Mouse (Mus musculus): Measurements from ENCODE around the gene Pemt.
"Not testable (repeated sequence)": the region's sequence is repeated elsewhere in the genome, so short reads cannot be mapped to it uniquely, and the experiment has no call there.

Pemt gene

DNA sequence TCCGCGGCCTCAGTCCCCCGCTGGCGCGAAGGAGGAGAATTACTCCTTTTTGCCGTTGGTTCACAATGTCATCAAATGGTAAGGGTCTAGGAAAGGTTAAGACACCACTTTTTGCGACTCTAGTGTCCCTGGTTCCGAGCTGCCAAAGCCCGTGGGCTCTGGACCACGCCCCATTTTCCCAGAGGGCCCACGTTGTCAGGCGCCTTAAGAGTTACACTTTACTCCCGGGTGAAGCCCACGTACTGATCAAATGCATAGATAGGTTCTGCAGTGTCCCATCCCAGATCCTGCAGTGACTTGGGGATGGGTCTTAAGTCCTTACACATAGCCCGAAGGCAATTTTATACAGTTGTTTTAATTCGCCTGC is 97.9 kb downstream of the Pemt start:
- no peak for DNase-seq (ENCODE audit: low spot score in 2 of 2)

DNA sequence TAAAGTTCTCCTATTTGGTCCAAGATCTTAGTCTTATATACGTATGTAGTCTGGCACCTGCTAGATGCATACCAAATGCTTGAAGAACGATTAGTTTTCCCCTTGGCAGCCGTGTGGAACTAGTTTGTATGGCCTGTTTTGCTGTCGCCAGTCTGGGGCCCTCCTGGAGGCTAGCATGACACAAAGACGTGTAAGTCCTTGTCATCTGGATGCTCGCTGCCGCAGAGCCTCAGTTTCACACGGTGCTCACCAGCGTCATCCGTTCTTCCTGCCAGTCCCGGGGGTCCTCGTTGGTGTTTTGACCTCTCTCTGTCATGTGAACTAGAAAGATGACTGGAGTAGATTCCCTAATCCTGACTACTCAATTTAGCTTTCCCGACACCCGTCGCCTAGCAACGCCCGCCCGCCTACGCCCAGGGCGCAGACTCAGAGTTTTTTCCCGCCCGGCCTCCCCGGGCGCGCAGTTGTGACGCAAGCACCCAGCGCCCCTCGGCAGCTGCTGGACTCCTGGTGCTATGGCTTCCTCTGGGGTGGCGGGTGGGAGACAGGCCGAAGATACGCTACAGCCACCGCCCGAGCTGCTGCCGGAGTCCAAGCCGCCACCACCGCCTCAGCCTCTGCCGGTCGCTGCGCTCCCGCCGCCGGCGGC is 98.4 kb downstream of the Pemt start, which contains the start of gene Med9:
Med9 (plus strand) TSS at position 455 of the 649 bp plus-strand sequence.
- DNase-seq (ENCODE audit: low spot score in 2 of 2), result peak; percentile 92 to 96

DNA sequence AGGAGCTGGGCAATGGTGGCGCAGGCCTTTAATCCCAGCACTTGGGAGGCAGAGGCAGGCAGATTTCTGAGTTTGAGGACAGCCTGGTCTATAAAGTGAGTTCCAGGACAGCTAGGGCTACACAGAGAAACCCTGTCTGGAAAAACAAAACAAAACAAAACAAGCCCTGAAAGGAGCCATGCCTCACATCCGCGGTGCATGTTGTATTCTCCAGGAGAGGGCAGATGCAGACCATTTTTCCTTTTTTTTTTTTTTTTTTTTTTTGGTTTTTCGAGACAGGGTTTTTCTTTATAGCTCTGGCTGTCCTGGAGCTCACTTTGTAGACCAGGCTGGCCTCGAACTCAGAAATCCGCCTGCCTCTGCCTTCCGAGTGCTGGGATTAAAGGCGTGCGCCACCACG is 101.4 kb downstream of the Pemt start:
- not testable (repeated sequence) for DNase-seq (ENCODE audit: low spot score in 2 of 2)

DNA sequence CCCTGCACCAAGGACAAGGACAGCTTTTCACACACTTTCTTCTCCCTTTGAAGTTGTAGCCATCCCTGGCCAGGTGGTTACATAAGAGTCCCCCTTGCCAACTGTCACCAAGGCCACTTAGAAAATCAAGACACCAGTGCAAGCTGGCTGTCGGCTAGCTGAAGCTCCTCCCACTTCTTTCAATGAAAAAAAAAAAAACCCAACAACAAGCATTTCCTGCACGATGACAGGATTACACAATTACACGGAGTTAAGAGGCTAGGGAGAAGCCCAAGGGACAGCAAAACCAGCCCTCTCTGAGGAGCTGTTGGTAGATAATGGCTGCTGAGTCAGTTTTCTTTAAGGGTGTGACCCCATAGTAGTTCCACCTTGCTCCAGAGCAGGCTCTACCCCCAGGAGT is 104.9 kb downstream of the Pemt start:
- no peak for DNase-seq (ENCODE audit: low spot score in 2 of 2)

DNA sequence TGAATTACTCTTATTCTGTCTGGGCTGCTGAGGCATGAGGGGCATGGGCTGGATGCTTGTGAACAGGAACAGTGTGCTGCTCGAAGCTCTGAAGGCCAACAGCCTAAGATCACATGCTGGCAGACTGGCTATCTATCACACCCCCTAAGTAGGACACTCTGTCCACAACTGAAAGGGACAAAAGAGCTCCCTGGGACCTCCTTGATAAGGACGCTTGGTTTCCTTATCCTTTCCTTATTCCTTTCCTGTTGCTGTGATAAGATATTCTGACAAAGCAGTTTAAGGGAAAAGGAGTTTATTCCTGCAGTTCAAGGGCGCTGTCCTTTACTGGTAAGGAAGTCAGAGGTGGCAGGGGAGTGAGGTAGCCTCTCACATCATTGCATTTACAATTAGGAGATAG is 105.6 kb downstream of the Pemt start:
- no peak for DNase-seq (ENCODE audit: low spot score in 2 of 2)

DNA sequence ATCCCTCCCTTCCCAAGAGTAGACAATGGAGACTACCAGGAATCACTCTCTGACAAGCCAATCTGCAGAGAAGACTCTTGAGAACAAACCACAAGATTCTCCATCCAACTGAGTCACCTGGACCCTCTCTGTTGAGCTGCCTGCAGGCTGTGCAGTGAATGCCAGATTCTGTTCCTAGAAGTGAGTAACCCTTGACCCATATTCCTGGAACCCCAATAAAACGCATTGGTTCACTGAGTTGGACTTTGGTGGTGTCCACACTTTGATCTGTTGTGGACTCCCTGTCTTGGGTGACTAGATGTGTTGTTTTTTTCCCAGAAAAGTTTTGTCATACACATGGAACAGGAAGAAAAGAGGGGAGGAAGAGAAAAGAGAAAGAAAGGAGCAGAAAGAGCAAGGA is 106.5 kb downstream of the Pemt start:
- no peak for DNase-seq (ENCODE audit: low spot score in 2 of 2)

DNA sequence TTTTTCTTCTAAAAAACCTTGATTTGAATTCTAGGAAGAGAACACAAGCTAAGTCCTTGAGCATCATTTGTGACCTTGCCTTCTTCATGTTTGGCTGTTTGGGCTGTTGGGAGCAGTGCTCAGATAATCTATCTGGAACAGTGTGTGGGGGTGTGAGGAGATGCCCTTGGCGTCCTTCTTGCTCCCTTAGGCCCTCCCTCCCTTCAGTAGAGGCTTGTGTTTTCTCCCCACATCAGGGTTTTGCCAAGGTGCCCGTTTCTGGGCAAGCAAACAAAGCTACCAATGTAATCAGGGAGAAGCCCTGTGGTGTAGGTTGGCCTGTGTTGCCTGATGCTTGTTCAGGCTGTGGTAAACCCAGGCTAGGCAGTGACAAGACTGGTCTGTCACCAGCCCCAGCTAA is 108.7 kb downstream of the Pemt start:
- no peak for DNase-seq (ENCODE audit: low spot score in 2 of 2)

DNA sequence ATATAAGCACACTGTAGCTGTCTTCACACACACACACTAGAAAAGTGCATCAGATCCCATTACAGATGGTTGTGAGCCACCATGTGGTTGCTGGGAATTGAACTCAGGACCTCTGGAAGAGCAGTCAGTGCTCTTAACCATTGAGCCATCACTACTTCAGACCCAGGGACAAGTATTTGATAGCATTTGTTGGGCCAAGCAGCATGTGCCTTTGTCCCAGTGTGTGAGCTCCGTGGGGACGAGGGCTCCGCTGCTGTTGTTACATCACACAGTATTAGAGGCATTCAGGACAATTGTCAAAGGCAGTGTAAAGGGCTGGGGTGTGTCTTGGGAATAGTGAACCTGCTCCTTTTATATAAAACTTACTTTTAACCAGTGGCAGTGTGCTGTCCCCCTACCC is 109.3 kb downstream of the Pemt start:
- DNase-seq (ENCODE audit: low spot score in 2 of 2), result no peak

DNA sequence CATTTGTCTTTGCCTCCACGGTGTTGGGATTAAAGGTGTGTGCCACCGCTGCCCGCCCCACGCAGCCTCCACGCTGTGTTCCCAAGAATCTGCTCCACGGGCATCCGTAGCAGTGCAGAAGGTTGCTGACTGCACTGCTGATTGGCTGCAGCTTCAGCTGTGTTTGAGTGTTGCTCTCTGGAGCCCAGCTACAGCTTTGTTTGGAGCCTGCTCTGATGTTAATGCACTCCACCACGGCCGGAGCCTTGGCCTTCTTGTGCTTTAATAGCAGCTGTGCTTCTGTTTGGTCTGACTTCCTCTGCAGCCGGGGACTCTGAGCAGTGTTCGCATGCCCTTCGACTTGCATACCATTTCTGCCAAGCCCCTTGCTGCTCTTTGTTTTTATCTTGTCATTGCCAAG is 112.3 kb downstream of the Pemt start:
- DNase-seq (ENCODE audit: low spot score in 2 of 2), result no peak

DNA sequence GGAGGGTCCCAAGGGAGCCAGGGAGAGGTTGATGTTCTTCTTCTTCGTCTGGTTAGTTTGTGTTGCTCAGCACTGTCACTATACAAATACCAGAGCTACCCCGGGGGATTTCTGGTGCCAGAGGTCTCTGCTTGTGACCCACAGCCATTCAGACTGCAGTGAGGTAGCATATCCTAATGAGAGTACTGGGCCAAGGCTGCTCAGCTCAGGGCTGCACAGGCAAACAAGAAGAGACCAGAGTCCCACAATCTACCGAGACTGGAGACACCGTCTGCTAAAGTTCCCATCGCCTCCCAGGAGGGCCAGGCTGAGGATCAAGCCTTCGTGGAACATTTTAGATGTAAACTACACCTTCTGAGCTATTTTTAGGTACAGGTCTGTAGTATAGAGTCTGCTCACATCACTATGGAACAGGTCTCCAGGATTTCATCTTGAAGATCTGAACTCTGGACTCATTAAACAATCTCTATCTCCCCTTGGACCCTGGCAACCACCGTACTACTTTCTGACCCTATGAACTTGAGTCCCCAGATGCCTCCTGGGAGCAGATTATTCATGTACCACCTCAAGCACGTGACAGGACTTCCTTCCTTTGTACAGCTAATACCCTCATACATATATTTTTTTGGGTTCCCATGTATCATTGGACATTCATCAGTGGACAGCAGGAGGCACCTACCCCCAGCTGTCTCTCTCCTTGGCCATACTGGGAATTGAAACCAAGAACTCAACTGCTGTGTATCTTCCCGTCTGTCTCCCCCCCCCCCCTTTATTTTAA is 113.5 kb downstream of the Pemt start:
- DNase-seq (ENCODE audit: low spot score in 2 of 2), result no peak

DNA sequence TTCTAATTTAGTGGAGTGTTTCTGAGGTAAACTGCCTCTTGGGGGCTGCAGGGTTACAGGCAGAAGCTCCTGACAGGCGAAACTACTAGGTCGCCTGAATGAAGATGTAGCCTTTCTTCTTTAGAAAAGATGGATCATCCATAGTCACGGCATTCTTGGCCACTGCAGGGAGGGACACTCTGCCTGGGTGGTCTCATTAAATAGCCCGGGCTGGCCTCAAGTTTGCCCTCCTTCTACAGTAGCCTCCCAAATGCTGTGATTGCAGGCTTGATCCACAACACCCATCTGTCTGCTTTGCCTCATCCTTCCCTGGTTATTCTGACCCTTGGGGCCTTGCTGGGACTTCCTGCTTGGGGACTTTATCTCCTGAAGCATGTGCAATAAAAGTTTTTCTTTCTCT is 116.3 kb downstream of the Pemt start:
- DNase-seq (ENCODE audit: low spot score in 2 of 2), result no peak

DNA sequence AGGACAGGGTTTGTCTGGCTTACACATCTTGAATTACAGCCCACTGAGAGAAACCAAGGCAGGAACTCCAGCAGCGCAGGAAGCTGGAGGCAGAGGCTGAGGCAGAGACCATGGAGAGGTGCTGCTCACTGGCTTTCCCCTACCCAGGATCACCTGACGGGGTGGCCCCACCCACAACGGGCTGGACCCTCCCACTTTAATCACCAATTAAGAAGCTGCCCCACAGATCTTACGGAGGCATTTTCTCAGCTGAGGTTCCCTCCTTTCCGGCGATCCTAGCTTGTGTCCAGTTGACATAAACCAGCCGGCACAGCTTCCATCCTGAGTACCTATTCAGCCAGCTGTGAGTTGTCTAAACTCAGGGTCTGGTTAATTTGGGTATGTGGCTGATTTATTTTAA is 125.0 kb downstream of the Pemt start:
- no peak for DNase-seq (ENCODE audit: low spot score in 2 of 2)

Data from frontal cortex, postnatal 25 days (tissue).